Mouse (Mus musculus) lung, postnatal 0 days (tissue): ENCODE data around the gene Csad. TPM values are rescaled to one million over a fixed set of nuclear protein-coding genes. Genes with fewer than 3 reads are reported as not detected.

ENCODE experiments used
- ATAC-seq: fragments of 200-750 bp; cut with Nextera tagmentation; 2 replicates; pipeline ENCODE4 v1.8.0; 2017; ENCODE audit warnings: moderate library complexity
- DNase-seq: peaks from one replicate; pipeline ENCODE4 v3.0.0-alpha.2; 2016; ENCODE audit warnings: low spot score
- H3K27ac ChIP-seq: fragments of 300-500 bp; sonication (generic); 2 replicates; pipeline ENCODE4 v1.5.1; 2014; ENCODE audit warnings: antibody characterized with exemption, mild to moderate bottlenecking, low read length, mixed read lengths
- H3K27me3 ChIP-seq: fragments of 300-500 bp; sonication (generic); replicated peaks from 2 replicates; pipeline ENCODE4 v1.6.1; 2014; ENCODE audit warnings: low read length, mixed read lengths; ENCODE audit not compliant: insufficient read depth
- H3K36me3 ChIP-seq: fragments of 300-500 bp; sonication (generic); 2 replicates; pipeline ENCODE4 v1.6.1; 2014; ENCODE audit warnings: low read length, mixed read lengths; ENCODE audit not compliant: insufficient read depth
- H3K4me1 ChIP-seq: fragments of 300-500 bp; sonication (generic); 2 replicates; pipeline ENCODE4 v1.6.1; 2014; ENCODE audit warnings: antibody characterized with exemption, low read depth, low read length, mixed read lengths; ENCODE audit not compliant: insufficient read depth
- H3K4me2 ChIP-seq: fragments of 300-500 bp; sonication (generic); replicated peaks from 2 replicates; pipeline ENCODE4 v1.6.1; 2014; ENCODE audit warnings: low read depth, mild to moderate bottlenecking, low read length, moderate library complexity, mixed read lengths
- H3K4me3 ChIP-seq: fragments of 300-500 bp; sonication (generic); 2 replicates; pipeline ENCODE4 v1.5.1; 2014; ENCODE audit warnings: low read depth, low read length
- H3K9ac ChIP-seq: fragments of 300-500 bp; sonication (generic); replicated peaks from 2 replicates; pipeline ENCODE4 v1.6.1; 2014; ENCODE audit warnings: low read depth, mild to moderate bottlenecking
- H3K9me3 ChIP-seq: fragments of 300-500 bp; sonication (generic); 2 replicates; pipeline ENCODE4 v1.6.1; 2016; ENCODE audit warnings: low read length, mixed read lengths
- CTCF ChIP-seq: IDR thresholded peaks from 2 replicates; pipeline ENCODE4 v1.5.1; 2016; ENCODE audit warnings: antibody characterized with exemption, mild to moderate bottlenecking
- EP300 ChIP-seq: IDR thresholded peaks from 2 replicates; pipeline ENCODE4 v1.6.1; 2016; ENCODE audit warnings: antibody characterized with exemption, mild to moderate bottlenecking, control low read depth
- WGBS: fragments of 180-500 bp; shearing (Covaris S2); extraction: QIAGEN DNeasy Blood & Tissue Kit; methylation state at CpG from one replicate; pipeline ENCODE4 v1.1.7; 2014; 5-methylcytosine and 5-hydroxymethylcytosine counted together
- polyA plus RNA-seq: library from polyadenylated mRNA; unstranded; fragments of >200 nt; fragmentation: Nextera tagmentation; extraction: Ambion mirVana; gene quantifications from 2 replicates; pipeline ENCODE4 v1.2.1, GENCODE M21; 2015

Gene Csad
- polyA plus RNA-seq, 1 experiment from 2014 or later, result 71.0 TPM

- Histone ChIP-seq H3K9me3 (no peaks in the 10 kb centered on the region), H3K4me3 (peak overlapping the region; percentile 71), H3K27me3 (no peaks in the 10 kb centered on the region), H3K36me3 (peaks cover 1% of the 10 kb centered on the region; the same call in 1 of the 2 replicates), H3K9ac (peak overlapping the region; percentile 66), H3K4me1 (peaks cover 5% of the 10 kb centered on the region; the same call in 1 of the 2 replicates), H3K4me2 (peak overlapping the region; percentile 76), H3K27ac (peak overlapping the region; percentile 62)
- ATAC-seq (peak; percentile 40), DNase-seq (peak; percentile 5)
- 1% methylated on average over 27 of the region's 35 CpGs for WGBS
- TF ChIP-seq CTCF, result no peak
- no peak for TF ChIP-seq EP300
Observed at GRCm38 (mm10) chr15:102135522-102136128, 68.9 kb downstream of the Csad start.

GRCm38 (mm10) chr15:102134709-102135108, 69.8 kb downstream of the Csad start:
- Histone ChIP-seq H3K9me3 (no peaks in the 10 kb centered on the region), H3K27me3 (no peaks in the 10 kb centered on the region), H3K27ac (no peak overlapping the region), H3K4me2 (no peak overlapping the region), H3K4me1 (peaks cover 5% of the 10 kb centered on the region; the same call in 1 of the 2 replicates), H3K36me3 (peaks cover 4% of the 10 kb centered on the region; the same call in 1 of the 2 replicates), H3K4me3 (no peak overlapping the region), H3K9ac (no peak overlapping the region)
- ATAC-seq (no peak), DNase-seq (no peak)
- WGBS, result 61% methylated on average over 2 of the region's 2 CpGs
- no peak for TF ChIP-seq EP300

- Histone ChIP-seq H3K27me3 (no peaks in the 10 kb centered on the region), H3K9ac (no peak overlapping the region), H3K4me2 (no peak overlapping the region), H3K4me1 (peaks cover 5% of the 10 kb centered on the region; the same call in 1 of the 2 replicates), H3K4me3 (no peak overlapping the region), H3K27ac (no peak overlapping the region), H3K9me3 (no peaks in the 10 kb centered on the region), H3K36me3 (peaks cover 10% of the 10 kb centered on the region)
- no peak for TF ChIP-seq CTCF
- TF ChIP-seq EP300, result no peak
- ATAC-seq, result no peak
- WGBS, result 56% methylated on average over 9 of the region's 9 CpGs
- no peak for DNase-seq
Observed at GRCm38 (mm10) chr15:102133314-102133713, 71.2 kb downstream of the Csad start.

Other genes with a start within 250 kb of the Csad start
- 353 and 389 TPM in 2 replicates for gene Krt8, start 200.2 kb downstream of the Csad start, polyA plus RNA-seq
- gene Krt18, start 176.5 kb downstream of the Csad start, polyA plus RNA-seq, result 235 and 248 TPM in 2 replicates
- gene Eif4b, start 131.0 kb downstream of the Csad start, polyA plus RNA-seq, result 54.0 and 61.8 TPM in 2 replicates
- 48.7 and 51.6 TPM in 2 replicates for gene Tns2, start 104.3 kb downstream of the Csad start, polyA plus RNA-seq
- 20.4 and 22.2 TPM in 2 replicates for gene Spryd3, start 68.5 kb downstream of the Csad start, polyA plus RNA-seq
- 109 and 123 TPM in 2 replicates for gene Igfbp6, start 60.4 kb downstream of the Csad start, polyA plus RNA-seq
- gene Soat2, start 54.2 kb downstream of the Csad start, polyA plus RNA-seq, result 0.08 and 0.16 TPM in 2 replicates
- 31.9 and 33.9 TPM in 2 replicates for gene Zfp740, start 1.5 kb downstream of the Csad start, polyA plus RNA-seq
- 3.6 and 4.3 TPM in 2 replicates for gene Itgb7, start 27.2 kb upstream of the Csad start, polyA plus RNA-seq
- 35.8 and 40.2 TPM in 2 replicates for gene Rarg, start 52.8 kb upstream of the Csad start, polyA plus RNA-seq
- gene Gm9918, start 65.8 kb upstream of the Csad start, polyA plus RNA-seq, result 0.13 and 0.36 TPM in 2 replicates
- gene Mfsd5, start 74.7 kb upstream of the Csad start, polyA plus RNA-seq, result 70.4 and 72.7 TPM in 2 replicates
- 0.99 and 1.4 TPM in 2 replicates for gene Espl1, start 91.5 kb upstream of the Csad start, polyA plus RNA-seq
- 457 and 467 TPM in 2 replicates for gene Pfdn5, start 121.4 kb upstream of the Csad start, polyA plus RNA-seq
- 46.1 and 48.3 TPM in 2 replicates for gene Myg1, start 127.0 kb upstream of the Csad start, polyA plus RNA-seq
- gene Aaas, start 146.0 kb upstream of the Csad start, polyA plus RNA-seq, result 16.2 and 17.0 TPM in 2 replicates
- gene Sp7, start 162.5 kb upstream of the Csad start, polyA plus RNA-seq, result not detected in 2 replicates
- 7.3 and 8.6 TPM in 2 replicates for gene Sp1, start 201.4 kb upstream of the Csad start, polyA plus RNA-seq
- 8.3 and 11.0 TPM in 2 replicates for gene Amhr2, start 240.6 kb upstream of the Csad start, polyA plus RNA-seq